Mouse (Mus musculus) inflammation-experienced regulatory T-cells, adult 6 months (primary cell): ENCODE data around the gene Sh2d6. TPM values are rescaled to one million over a fixed set of nuclear protein-coding genes. Genes with fewer than 3 reads are reported as not detected.
A peak's percentile ranks its signal among the peaks of the same experiment; 100 is the strongest.
"Not testable (repeated sequence)": the region's sequence is repeated elsewhere in the genome, so short reads cannot be mapped to it uniquely, and the experiment has no call there.

Experiments
- ATAC-seq: one replicate; pipeline ENCODE4 v1.8.0; 2017
- polyA plus RNA-seq, 3 experiments: library from polyadenylated mRNA; unstranded; fragments of 100-300 nt; shearing (Covaris generic); gene quantifications; one replicate each; pipeline ENCODE4 v1.2.1; 2017

Sh2d6 gene
- polyA plus RNA-seq, 3 experiments from 2014 or later, result not detected

DNA sequence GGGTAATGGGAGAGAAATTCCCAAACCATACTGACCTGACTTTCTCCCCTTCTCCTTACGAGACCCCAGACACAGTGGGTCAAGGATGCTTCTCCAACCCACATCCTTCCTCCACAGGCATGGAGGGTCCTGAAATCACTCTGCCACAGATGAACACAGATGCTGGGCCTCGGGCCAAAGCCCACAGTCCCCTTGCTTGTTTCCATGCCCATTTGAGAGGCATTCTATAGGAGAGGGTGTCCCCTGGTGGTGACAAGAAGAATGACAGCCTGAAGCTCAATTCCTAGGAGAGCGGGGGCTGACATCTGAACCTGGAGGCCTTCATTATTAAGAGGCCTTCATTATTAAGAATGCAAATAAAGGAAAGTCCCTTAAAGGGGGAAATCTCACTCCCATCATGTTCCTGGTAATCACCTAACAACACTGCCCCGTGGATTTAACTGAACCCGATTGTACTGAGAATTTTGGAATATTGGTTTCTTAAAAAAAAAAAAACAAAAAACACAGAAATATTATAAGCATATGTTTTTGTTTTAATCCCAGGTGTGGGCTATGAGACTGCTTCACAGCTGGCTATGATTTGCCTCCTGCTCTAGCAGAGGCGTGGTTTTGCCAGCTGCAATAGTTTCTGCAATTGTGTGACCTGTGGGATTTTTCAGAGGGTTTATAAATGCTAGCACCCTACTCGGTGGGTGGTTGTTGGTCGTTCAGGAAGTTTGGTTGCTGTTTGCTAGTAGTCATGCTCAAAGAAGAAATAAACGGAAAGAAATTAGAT is 12.7 kb upstream of the Sh2d6 start:
- ATAC-seq, result peak; percentile 32

DNA sequence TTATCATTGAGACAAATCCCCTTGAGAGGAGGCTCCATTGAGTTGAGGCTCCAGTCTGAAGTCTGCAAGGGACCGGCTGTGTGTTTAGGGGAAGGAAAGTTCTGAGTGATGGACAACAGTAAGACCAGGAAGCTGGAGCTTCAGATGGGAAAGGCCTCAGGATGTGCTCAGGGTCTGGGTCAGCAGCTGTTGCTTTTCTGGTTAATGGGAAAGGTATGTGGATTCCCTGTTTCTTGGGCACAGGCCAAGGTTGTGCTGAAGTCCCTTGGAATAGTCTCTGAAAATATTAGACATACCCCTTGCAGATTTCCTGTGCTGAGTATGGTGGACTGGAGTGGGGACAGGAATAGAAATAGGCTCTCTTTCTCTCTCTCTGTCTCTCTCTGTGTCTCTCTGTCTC is 12.0 kb upstream of the Sh2d6 start:
- ATAC-seq, result not testable (repeated sequence)

DNA sequence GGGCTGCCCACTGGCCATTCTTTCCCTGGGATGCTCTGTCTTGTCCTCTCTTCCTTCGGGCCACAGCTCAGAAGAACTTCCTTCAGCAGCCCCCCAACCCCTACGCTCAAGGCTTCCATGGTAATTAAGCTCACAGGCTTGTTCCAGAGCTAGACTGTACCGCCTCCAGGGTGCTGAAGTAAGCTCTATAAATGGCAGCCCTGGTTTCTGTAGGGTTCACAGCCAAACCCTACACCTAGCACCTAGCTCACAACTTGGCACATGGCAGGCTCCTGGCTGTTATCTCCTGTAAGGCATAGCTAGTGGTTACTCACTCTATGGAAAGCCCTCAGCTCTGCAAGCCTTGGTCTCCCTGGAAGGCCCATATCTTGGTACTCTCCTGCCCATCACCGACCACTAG is 11.1 kb upstream of the Sh2d6 start:
- ATAC-seq, result no peak

DNA sequence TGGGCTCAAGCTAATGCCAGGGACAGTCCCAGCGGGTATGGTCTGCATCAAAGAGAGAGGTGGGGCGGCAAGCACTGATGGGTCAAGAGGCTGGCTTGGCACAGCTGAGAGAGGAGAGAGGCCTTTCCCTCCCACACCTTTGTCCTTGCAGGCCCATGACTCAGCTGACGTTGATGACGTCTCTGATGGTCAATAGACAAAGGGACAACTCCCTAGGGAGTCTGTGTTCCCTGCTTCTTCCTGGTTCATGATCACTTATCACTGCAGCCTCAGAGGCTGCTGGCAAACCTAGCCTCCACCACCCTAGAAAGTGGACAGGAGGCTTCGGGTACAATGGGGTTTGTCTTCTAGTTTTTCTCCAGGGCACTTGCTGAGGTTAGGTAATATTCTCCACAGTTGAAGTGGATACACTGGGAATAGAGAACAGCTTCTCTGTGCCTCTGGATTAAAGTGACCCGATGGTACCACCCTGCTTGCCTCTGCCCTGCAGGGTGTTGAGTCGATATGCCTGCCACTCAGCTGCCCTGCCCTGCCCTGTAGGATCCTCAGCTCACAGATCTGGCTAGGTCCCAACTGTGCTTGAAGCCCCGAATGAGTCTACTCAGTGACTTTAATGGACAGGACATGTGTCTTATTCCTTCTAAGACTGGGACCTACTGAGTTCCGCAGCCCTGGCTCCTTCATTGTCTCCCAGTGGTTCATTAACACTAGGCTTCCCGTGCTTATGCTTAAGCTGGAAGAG is 7.1 kb upstream of the Sh2d6 start:
- no peak for ATAC-seq

DNA sequence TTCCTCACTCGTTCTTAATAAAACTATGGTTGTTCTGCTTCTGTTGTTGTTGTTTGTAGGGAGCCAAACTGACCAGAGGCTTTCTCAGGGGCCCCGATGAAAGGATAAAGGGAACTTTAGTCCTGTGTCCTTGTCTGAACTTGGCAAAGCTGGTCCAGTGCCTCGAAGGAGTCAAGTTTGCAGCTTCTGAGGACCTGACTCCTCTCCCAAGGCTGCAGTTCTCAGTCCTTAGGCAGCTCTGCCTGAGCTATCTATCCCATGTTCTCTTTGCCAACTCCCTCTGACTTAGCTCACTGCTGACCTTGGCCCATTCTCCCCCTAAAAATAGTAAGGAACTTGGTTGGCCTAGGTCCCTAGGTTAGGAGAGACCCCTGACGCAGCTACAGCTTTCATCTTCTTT is 5.6 kb upstream of the Sh2d6 start:
- no peak for ATAC-seq

DNA sequence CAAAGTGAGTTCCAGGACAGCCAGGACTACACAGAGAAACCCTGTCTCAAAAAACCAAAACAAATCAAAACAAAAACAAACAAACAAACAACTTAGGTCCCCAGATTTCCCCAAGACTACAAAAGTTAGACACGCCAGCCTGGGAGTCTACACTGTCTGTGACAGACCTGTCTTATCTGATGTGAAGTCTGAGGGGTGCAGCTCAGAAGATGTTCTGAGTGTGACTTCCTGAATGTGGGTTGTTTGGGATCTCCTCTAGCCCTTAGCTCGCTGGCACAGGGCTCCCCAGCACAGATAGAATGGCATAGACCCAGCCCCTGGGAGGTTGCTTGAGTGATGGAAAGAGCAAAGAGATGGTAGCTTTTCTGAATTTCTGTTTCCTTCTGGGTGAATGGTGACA is 2.7 kb upstream of the Sh2d6 start:
- ATAC-seq, result no peak

DNA sequence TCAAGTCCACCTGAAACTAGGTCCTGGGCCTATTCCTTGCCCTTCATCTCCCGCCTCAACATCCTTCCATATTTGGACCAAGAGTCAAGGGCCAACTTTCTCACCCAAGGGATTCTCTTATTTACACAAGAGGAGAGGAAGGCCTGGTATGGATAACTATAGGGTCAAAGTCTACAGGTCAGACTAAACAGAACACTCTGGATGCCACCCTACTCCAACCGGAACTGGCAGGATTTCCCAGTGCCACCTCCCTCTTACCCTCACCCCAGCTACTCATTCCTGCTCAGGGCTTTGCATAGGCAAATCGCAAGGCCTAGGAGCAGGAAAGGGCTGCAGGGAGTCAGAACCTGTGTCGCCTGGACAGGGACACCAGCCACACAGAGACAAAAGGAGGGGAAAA is 1.7 kb upstream of the Sh2d6 start:
- ATAC-seq, result no peak

DNA sequence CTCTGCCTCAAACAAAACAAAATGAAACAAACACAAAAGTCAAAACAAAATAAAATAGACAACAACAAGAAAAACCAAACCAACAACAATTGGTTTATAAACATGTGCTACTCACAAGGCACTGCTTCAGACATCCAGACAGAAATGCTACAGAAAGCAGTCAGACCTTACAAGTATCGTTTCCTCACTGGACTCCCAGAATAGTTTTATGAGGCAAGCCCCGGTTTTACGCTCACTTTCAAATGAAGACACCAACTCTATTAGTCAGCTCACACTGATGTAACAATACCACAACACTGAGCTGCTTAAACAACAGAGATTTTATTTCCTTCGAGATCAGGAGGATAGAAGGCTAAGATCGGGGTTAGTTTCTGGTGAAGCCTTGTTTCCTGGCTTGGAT is 781 bp upstream of the Sh2d6 start:
- ATAC-seq, result no peak

DNA sequence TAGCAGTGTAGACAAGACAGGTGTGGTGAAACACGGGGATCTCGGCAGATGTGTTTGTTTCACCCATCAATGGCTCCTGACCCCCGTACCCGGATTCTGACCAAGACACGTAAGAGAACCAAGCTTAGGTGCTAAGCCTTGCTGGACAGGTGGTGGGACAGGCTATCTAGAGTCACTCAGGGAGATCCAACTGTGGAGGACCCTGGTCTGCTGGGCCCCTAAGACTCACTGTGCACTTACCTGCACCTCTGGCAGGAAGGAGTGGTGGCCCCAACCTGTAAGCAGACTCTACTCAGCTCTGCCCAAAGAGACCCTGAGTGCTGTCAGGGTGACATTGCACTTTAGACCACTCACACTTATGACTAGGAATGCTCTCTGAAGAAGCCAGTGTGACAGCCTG is 603 bp downstream of the Sh2d6 start:
- no peak for ATAC-seq

DNA sequence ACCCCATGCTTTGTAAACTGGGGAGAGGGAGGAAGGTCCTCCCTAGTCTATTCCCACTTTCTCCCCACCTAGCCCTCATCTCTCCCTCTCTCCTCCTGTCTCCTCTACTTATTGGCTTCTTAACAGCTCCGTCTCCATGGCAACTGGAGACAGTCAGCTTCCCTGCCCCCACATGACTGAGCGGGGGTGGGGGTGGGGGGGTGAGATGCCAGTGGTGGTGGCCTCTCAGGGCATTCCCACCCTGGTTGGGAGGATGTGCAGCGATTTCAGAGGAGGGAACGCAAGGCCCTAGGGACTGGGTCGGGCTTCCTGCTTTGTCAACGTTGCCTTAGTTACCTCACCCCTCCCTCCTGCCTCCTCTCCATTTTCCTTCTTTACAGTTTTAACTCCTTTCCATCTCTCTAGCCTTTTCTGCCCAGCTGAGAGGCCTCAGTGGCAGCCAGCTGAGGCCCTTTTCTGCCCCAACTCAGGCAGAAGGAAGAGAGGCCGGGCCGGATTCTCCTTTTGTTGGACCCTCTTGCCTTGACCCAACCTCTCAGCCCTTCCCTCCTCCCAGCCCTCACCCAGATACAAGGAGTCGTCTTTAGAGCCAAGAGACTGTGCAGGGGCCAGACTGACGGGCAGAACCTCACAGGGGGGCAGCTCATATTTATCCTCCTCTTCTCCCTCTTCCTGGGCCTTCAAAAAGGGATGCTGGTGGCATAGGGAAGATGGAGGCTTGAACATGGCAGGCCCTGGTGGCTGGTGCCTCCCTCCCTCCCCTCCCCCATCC is 1.4 kb downstream of the Sh2d6 start:
- ATAC-seq, result no peak

DNA sequence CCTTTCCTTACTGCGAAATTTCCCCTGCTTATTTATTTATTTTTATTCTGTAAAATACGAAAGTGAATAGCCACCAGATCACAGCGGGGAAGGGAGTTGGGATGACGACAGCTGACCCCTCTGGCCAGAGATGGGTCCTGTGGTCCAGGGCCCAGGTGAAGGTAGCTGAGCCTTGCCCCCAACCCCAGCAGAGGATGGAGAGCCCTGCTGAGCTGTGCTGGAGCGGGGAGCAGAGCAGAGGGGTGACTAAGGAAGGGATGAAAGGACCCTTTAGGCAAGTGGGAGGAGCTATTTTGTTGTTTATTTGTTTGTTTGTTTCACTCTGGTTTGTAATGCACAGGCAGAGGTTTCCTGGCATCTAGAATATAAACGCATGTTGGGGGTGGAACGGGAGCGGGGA is 2.2 kb downstream of the Sh2d6 start:
- ATAC-seq, result no peak

DNA sequence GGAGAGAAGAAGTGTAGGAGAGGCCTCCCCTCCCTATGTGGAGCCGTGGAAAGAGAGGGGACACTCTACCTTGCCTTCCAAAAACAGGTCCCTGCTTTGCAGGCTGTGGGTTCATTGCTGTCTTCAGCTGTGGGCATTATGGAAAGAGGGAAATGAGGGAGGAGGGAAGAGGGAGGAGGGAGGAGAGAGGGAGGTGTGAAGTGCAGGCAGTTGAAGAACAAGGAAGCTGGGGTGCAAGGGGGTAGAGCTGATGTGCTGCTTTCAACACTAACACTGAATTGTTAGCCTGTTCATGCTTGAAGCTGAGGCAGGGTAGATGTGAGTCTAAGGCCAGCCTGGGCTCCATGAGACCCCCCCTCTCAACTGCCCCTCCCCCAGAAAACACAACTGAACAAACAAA is 2.7 kb downstream of the Sh2d6 start:
- ATAC-seq, result no peak

DNA sequence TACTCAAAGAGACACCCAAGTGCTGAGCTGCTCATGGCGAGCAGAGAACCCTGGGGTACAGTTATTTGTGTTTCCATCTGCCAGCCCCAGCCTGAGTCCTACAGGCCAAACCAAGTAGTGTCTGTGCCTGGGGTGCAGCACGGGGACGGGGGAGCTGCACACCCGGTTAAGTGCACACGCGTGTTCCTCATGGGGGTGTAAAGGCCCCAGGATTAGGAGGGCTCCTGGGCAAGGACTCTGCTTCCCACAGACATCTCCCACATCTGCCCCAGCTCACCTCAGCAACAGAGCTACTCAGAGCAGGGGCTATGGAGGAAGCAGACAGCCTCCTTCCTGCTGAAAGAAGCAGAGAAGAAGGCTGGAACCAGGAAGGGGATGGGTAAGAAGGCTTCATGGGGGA is 5.9 kb downstream of the Sh2d6 start:
- no peak for ATAC-seq

DNA sequence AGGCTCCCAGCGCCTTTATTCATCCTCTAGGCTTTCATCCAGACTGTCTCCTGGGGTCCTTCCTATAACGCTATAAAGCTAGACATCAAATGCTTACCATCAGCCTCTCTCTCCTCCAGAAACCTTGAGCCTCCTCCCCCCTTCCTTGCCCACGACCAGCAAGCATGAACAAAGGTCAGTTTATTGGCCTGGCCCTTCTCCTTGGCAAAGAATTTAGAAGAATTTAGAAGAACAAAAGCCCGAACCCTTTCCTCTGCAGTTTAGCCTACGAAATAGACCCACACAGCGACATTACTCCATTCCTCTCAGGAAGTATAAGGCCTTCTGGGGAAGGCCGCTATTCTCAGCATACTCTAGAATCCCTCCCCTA is 8.5 kb downstream of the Sh2d6 start:
- no peak for ATAC-seq

DNA sequence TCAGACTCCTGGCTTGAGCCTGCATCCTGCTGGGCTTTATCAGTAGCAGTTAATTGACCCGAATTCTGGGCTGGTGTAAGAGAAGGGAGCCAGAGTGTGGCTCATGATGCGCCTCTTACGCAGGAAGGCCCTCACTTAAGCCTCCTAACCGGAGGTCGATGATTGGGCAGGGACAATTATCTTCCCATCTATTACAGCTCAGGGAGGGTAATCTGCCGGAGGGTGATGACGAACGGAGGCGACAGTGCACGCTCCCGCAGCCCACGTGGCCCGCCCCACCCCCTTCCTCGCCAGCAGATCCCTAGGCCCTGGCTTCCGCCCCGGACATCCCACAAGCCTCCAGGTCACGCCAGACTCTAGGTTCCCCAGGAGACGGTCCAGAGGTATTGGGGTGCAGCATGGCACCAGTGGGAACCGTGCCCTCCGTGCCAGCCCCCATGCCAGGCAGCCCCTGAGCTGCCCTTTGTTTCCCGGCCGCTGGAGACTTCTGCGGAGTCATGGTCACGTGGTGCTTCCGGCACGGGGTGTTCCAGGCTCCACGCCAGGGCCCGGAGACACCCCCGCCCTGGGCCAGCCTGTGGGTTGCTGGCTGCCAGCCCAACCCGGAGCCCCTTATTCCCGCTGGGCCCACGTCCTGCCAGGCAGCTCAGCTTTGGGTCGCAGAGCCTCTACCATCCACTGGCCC is 9.0 kb downstream of the Sh2d6 start:
- peak; percentile 90 for ATAC-seq

DNA sequence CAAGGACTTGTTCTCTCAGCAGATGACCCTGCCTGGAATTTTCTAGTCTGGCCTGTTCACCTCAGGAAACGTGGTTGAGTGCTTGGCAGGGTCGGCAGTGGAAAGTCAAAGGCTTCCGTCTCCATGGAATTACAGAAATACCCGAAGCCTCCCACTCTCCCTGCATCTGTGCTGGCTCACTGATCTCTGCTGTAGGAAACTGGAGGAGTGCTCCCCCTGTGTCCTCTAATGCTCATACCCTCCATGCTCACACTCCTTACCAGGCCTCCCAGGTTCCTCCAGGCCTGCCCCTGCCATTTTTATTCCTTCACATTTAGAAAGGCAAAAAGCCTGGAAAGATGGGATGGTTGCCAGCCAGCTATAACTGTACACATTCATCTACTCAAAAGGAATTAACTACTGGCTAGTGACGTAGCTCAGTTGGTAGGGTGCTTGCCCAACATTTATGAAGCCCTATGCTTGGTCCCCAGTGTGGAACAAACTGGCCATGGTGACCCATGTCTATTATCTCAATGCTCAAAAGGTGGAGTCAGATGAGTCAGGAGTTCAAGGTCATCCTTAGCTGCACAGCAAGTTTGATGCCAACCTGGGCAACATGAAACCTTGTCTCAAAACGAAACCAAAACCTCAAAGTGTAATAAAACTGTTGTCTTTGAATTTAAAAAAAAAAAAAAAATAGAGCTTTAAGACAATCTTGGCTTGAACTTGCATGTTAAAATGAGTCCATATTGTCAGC is 10.7 kb downstream of the Sh2d6 start:
- ATAC-seq, result no peak

DNA sequence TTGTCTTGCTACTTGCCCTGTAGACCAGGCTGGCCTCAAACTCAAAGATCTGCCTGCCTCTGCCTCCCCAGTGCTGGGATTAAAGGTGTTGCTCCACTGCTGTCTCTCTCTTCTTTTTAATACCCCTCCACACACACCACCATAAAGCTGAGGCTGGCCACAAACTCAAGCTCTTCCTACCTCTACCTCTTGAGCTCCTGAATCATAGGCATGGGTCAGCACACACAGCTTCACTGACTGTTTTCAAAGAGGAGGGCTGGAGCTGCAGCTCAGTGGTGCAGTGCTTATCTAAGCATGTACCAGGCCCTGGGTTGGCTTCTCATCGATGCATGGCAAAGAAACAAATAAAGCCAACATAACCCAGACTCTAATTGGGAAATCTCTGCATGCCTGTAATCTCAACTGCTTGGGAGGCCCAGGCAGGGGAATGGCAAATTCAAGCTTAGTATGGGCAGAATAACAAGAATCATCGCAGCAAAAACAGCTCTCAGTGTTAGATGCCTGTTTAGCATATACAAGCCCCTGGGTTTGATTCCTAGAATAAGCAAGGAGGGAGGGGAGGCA is 11.6 kb downstream of the Sh2d6 start:
- ATAC-seq, result no peak

DNA sequence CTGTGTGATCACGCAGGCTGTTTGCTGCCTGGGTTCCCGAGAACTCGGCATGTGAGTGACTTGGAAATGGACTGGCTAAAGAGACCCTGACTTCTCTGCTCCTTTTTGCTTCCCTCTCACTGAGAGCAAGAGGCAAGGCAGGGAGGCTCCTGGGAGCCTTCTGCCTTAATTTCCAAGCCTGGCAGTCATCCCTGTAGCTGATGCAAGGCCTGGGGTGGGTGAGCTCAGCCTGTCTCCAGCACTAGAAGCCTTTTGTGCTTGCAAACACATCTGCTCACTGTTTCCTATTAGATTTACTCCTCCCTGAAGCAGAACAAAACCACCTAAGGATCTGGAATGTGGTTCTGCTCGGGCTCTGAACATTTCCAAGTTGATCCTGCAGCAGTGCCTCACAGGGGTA is 12.9 kb downstream of the Sh2d6 start:
- no peak for ATAC-seq

DNA sequence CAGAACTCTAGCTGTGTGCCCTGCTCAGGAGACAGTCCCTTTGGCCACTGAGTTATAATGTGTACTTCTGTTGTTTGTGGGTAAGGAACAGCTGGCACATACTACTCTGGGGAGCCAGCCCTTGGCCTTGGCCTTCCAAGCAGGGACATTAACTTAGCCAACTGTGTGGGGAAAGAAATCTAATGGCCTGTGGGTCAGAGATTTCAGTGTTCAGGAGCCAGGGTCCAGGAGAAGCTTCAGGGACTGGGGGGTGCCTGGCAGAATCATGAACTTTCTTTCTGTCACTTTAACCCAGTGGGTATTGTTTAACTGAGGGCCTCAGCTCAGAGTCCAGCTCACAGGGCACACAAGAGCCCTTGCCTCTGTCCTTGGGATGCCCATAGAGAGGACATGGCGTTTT is 15.4 kb downstream of the Sh2d6 start:
- ATAC-seq, result no peak

DNA sequence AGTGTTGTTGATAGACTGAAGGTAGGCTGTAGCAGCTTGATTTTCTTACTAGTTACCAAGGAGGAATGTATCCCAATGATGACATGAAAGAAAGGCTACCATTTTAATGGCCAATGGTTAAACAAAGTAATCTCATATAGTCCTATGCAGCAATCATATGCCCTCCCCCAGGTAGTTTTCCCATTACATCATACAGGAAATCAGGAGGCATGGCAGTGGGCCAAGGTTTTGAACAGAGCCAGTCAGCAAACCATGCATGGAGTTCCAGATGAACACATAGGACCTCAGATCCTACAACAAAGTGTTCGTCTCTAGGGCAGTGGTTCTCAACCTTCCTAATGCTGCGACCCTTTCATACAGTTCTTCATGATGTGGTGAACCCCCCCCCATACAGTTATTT is 17.6 kb downstream of the Sh2d6 start:
- ATAC-seq, result no peak

DNA sequence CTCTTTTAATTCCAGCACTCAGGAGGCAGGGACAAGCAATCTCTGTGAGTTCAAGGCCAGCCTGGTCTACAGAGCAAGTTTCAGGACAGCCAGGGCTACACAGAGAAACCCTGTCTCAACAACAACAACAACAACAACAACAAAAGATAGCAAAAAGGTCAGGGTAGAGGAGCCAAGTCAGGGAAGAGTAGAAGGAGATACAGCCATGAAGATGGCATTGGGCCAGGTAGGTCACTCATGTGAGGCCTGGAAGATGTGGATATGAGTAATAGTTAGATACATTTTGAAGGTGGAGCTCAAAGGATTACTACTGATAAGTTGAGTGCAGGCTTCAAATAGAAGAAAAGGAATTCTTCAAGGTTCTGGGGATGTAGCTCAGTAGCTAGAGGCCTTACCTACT is 18.2 kb downstream of the Sh2d6 start:
- ATAC-seq, result no peak

DNA sequence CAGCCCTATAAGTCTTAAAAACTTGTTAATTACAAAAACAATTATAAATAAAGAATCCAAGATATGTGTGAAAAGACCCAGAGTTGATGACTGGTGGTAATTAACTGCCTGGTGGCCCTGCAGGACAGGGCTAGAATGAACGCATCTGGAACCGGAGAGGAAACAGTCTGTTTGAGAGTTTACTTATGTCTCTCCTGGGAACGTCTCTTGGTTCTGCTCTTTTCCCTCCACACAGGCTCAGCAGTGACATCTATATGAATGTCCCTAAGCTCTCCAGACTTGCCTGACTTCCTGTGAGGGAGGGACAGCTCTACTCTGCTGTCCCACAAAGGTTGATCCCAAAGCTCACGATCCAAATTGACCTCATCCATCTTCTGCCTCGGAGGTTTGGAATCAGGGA is 22.6 kb downstream of the Sh2d6 start:
- no peak for ATAC-seq
